Mouse (Mus musculus): ENCODE measurements at regions not wholly inside any gene's neighbourhood (a gene's known extent, or its start where the extent isn't known, plus 50 kb on each side); places are given as distances from the start of the nearest gene placed in this dataset.
A peak's percentile ranks its signal among the peaks of the same experiment; 100 is the strongest.

DNA sequence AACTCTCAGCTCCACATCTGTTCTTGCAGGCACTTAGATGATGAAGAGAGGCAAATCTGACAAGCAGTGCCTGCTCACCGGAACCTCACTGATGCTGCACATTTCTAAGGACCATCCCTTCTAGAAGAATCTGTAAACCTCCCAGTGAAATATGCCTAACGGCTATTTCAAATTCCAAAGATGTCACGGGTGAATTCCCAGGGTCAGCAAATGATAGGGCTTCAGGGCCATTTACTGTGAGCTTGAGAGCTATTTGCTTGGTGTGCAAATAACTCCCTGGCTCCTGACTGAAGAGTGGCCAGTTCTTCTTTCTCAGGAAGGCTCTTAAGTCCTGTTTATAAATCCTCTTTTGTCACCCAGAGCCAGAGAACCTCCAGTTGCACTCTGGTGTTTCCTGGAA lies 135.3 kb downstream of the Tmx1 start:
- no peak for DNase-seq (ENCODE audit: low spot score in 2 of 2)

DNA sequence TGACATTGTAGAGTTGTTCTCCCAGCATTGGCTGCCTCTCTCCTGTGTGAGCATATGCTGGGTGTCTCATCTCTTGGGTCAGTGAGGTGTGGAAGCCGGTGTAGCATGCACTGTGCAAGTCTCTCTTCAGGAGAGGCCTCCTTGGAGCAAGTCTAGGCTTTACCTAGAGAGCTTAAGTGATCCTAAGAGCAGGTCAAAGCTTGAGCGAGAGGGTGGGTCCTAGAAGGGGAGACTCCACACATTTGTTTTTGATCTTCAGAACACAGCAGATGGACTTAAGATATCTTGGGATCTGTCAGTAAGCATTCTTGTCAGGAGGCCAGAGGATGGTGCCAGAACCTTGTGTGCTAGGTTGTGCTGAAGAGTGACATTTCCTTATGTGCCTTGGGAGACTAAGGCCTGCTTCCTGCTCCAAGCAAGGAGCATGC lies 136.4 kb downstream of the Tmx1 start:
- DNase-seq (ENCODE audit: low spot score in 2 of 2), result peak in 1 of 2 experiments; percentile 19

GRCm38 (mm10) chr12:70590456-70591050 lies 137.7 kb downstream of the Tmx1 start:
- no peak for DNase-seq (ENCODE audit: low spot score in 2 of 2)

GRCm38 (mm10) chr12:70592821-70593220 lies 139.9 kb downstream of the Tmx1 start:
- no peak for DNase-seq (ENCODE audit: low spot score in 2 of 2)

GRCm38 (mm10) chr12:70598211-70598701 lies 145.4 kb downstream of the Tmx1 start:
- DNase-seq (ENCODE audit: low spot score in 2 of 2), result no peak

GRCm38 (mm10) chr12:70599731-70600130 lies 146.8 kb downstream of the Tmx1 start:
- DNase-seq (ENCODE audit: low spot score in 2 of 2), result no peak

DNA sequence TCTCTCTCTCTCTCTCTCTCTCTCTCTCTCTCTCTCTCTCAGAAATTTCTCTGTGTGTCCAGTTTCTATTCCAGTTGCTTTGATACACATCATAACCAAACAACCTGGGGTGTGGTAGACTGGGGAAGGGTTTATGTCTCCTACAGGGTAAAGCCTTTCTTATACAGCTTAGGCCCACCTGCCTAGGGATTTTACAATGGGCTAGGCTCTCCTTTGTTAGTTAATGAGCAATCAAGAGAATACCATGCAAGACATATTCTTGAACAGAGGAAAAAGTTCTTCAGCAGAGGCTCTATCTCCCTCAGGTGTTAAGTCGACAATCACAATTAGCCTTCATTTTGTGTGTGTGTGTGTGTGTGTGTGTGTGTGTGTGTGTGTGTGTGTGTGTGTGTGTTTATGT lies 151.0 kb downstream of the Tmx1 start:
- DNase-seq (ENCODE audit: low spot score in 2 of 2), result no peak

DNA sequence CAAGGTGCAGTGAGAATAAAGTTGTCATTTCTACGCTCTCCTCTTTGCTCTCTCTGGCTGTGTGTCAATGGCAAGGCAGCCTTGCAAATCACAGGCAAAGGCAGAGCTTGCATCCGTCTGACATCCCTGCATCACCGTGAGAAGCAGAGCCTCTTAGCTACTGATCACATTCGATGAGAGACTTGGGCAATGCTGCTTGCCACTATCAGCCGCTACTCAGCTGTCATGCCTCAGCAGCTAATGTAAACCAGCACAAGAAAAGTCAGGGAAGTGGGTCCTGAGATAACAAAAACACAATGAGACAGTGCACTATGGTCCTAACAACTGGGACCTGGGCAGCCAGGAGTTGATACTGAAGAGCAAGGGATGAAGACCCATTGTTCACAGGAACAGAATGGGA lies 155.8 kb downstream of the Tmx1 start:
- DNase-seq (ENCODE audit: low spot score in 2 of 2), result no peak

- no peak for DNase-seq (ENCODE audit: low spot score in 2 of 2)
Measured at GRCm38 (mm10) chr12:70609116-70609871, 156.4 kb downstream of the Tmx1 start.

DNA sequence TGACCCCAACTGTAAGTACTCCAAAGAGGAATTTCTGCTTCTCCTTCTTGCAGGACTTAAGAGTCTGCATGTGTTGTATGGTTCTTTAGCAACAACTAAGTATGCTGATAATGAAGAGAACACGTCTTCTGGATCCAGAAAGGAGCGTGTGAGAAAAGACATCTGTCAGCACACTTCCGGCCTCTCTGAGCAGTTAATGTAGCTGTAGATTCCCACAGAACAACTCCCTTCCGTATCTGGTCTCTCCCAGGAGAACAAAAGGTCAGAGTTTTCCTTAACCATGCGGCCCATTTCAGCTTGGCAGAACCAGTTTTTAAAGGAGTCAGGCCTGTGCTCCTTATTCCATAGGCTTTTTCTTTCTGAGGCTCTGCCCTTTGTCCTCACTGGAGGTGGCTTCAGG lies 159.0 kb downstream of the Tmx1 start:
- no peak for DNase-seq (ENCODE audit: low spot score in 2 of 2)

- DNase-seq (ENCODE audit: low spot score in 2 of 2), result no peak
Measured at GRCm38 (mm10) chr12:70613244-70613643, 160.3 kb downstream of the Tmx1 start.

GRCm38 (mm10) chr12:70614101-70614500 lies 161.2 kb downstream of the Tmx1 start:
- no peak for DNase-seq (ENCODE audit: low spot score in 2 of 2)

GRCm38 (mm10) chr12:70614686-70615085 lies 161.8 kb downstream of the Tmx1 start:
- DNase-seq (ENCODE audit: low spot score in 2 of 2), result no peak

DNA sequence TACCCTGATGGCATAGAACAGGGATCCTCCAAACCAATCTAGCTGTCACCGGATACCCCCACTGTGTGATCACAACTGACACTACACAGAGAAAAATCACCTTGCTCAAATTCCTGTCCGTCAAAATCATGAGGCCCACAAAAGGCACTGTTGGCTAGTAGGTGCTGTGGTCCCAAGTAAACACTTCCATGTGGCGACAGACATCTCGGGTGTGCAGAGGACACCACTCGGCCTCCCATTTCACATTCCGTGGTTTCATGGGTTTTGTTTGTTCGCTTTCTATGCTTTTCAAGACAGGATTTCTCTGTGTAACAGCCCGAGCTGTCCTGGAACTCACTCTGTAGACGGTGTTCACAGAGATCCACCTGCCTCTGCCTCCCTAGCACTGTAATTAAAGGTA lies 162.2 kb downstream of the Tmx1 start:
- DNase-seq (ENCODE audit: low spot score in 2 of 2), result no peak

DNA sequence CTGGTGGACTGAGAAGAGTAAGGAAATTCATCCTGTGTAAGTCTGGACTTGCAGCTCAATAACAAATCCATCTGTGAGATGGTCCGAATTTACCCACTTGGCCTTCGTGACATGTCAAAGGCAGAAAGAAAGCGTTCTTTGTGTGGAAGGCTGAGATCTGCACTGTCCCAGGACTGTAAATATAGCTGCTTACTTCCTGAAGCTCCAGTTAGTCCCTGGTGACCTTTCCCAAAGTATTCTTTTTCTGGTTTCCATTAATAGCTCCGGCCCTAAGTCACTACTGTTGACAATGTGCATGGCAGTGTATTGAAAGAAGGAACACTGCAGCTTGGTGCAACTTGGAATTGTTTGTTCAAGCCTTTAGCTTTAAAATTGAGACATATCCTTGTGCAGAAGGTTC lies 163.2 kb downstream of the Tmx1 start:
- DNase-seq (ENCODE audit: low spot score in 2 of 2), result no peak

DNA sequence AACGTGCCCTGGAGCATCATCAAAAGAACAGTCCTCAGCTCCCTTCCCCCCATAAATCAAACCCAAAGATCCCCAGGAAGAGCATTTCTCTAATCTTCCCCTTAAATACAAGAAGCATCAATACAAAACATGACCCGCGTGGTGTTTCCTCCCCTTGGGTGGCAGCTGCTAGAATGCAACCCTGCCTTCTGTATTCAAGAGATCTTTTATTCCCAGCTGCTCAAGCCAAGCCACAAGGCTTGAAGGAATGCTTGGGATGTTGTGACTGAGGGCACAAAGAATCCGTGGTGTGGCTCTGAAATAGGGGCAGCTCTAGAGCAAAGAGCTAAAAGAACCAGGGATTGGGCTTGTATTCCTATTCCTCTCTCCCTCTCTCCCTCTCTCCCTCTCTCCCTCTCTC lies 163.6 kb downstream of the Tmx1 start:
- DNase-seq (ENCODE audit: low spot score in 2 of 2), result no peak

GRCm38 (mm10) chr12:70617024-70617423 lies 164.1 kb downstream of the Tmx1 start:
- DNase-seq (ENCODE audit: low spot score in 2 of 2), result no peak

- no peak for DNase-seq (ENCODE audit: low spot score in 2 of 2)
Measured at GRCm38 (mm10) chr12:70617979-70618378, 165.1 kb downstream of the Tmx1 start.

DNA sequence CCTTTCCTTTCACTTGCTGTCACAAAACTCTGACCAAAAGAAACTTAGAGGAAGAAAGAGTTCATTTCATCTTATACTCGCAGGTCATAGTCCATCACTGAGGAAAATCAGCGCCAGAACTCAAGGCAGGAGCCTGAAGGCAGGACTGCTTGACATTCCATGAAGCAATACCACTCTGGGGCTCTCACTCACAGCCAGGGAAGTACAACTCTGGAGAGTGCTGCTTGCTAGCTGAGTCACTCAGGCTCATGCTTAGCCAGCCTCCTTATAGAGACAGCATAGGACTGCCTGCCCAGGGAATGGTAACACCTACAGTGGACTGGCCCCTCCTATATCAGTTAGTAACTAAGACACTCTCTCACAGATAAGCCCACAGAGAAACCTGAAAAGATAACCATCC lies 166.5 kb downstream of the Tmx1 start:
- DNase-seq (ENCODE audit: low spot score in 2 of 2), result no peak

- DNase-seq (ENCODE audit: low spot score in 2 of 2), result no peak
Measured at GRCm38 (mm10) chr12:70622019-70622418, 169.1 kb downstream of the Tmx1 start.

GRCm38 (mm10) chr12:70624298-70624980 lies 171.5 kb downstream of the Tmx1 start:
- DNase-seq (ENCODE audit: low spot score in 2 of 2), result peak; percentile 65 to 69

DNA sequence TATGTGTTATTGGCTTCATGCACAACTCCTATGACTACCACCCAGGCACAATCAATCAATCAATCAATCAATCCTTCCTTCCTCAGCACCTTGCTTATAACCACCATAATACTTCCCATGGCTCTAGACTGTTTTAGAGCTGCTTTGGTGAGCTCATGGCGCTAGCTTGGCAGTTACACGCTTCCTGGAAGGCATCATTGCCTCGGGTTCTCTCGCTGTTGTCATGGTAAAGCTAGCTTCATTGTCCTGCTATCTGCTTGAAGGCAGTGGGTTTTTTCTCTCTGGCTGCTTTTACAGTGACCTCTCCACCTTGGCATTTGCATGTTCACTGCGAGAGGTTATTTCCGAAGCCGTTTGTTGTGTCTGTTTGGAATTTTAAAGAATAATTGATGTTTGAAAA lies 174.7 kb downstream of the Tmx1 start:
- no peak for DNase-seq (ENCODE audit: low spot score in 2 of 2)
